Mouse (Mus musculus) bone marrow macrophage, adult 2 months (primary cell): ENCODE measurements around the gene Etl4. TPM values are rescaled to one million over a fixed set of nuclear protein-coding genes. Genes with fewer than 3 reads are reported as not detected.

Experiments
- H3K27ac ChIP-seq: 2 replicates; pipeline ENCODE4 v1.5.1; 2012; ENCODE audit warnings: low read depth, low read length; ENCODE audit not compliant: insufficient read depth
- H3K4me1 ChIP-seq: 2 replicates; pipeline ENCODE4 v1.6.1; 2012; ENCODE audit warnings: low read length; ENCODE audit not compliant: control insufficient read depth, insufficient read depth
- H3K4me3 ChIP-seq: 2 replicates; pipeline ENCODE4 v1.5.1; 2012; ENCODE audit warnings: mild to moderate bottlenecking, low read length, moderate library complexity; ENCODE audit not compliant: insufficient read depth
- CTCF ChIP-seq: IDR thresholded peaks from 2 replicates; pipeline ENCODE4 v1.5.1; 2012; ENCODE audit warnings: low read depth, mild to moderate bottlenecking, low read length, moderate library complexity
- POLR2A ChIP-seq: IDR thresholded peaks from 2 replicates; pipeline ENCODE4 v1.6.1; 2012; ENCODE audit warnings: mild to moderate bottlenecking, low read depth, low read length, borderline replicate concordance
- polyA plus RNA-seq: library from polyadenylated mRNA; stranded (reverse); fragments of >200 nt; gene quantifications from 2 replicates; pipeline ENCODE4 v1.2.4, GENCODE M21; 2012; ENCODE audit not compliant: missing spikeins, insufficient read depth, insufficient read length

Etl4 gene
- polyA plus RNA-seq, 1 experiment: 7.3 TPM

- Histone ChIP-seq H3K4me1 (no peaks in the 10 kb centered on the region), H3K4me3 (no peak overlapping the region), H3K27ac (no peak overlapping the region)
- TF ChIP-seq POLR2A (no peak), CTCF (no peak)
Observed at GRCm38 (mm10) chr2:20587913-20588312, 678.3 kb downstream of the Etl4 start.

- H3K4me3 ChIP-seq: no peak overlapping the region
- no peak overlapping the region for H3K27ac ChIP-seq
- TF ChIP-seq POLR2A: no peak
- no peak for TF ChIP-seq CTCF
- no peaks in the 10 kb centered on the region for H3K4me1 ChIP-seq
Observed at GRCm38 (mm10) chr2:20588631-20589030, 679.1 kb downstream of the Etl4 start.

GRCm38 (mm10) chr2:20594129-20594528 lies 684.5 kb downstream of the Etl4 start:
- Histone ChIP-seq H3K4me3 (no peak overlapping the region), H3K27ac (no peak overlapping the region), H3K4me1 (no peaks in the 10 kb centered on the region)
- TF ChIP-seq CTCF (no peak), POLR2A (no peak)

- H3K4me3 ChIP-seq: no peak overlapping the region
- no peak overlapping the region for H3K27ac ChIP-seq
- no peak for TF ChIP-seq POLR2A
- TF ChIP-seq CTCF: no peak
- H3K4me1 ChIP-seq: no peaks in the 10 kb centered on the region
Observed at GRCm38 (mm10) chr2:20595000-20595399, 685.4 kb downstream of the Etl4 start.

GRCm38 (mm10) chr2:20596558-20596957 lies 687.0 kb downstream of the Etl4 start:
- Histone ChIP-seq H3K4me1 (no peaks in the 10 kb centered on the region), H3K4me3 (no peak overlapping the region), H3K27ac (no peak overlapping the region)
- no peak for TF ChIP-seq CTCF
- no peak for TF ChIP-seq POLR2A

GRCm38 (mm10) chr2:20597193-20597592 lies 687.6 kb downstream of the Etl4 start:
- no peak for TF ChIP-seq CTCF
- no peak for TF ChIP-seq POLR2A
- H3K27ac ChIP-seq: no peak overlapping the region

GRCm38 (mm10) chr2:20602656-20603055 lies 693.1 kb downstream of the Etl4 start:
- Histone ChIP-seq H3K4me3 (no peak overlapping the region), H3K4me1 (no peaks in the 10 kb centered on the region), H3K27ac (no peak overlapping the region)
- TF ChIP-seq POLR2A: no peak
- no peak for TF ChIP-seq CTCF

More at GRCm38 (mm10) chr2:20597193-20597592, 687.6 kb downstream of the Etl4 start:
- H3K4me3 ChIP-seq: no peak overlapping the region
- H3K4me1 ChIP-seq: no peaks in the 10 kb centered on the region

GRCm38 (mm10) chr2:20603536-20603935 lies 694.0 kb downstream of the Etl4 start:
- Histone ChIP-seq H3K27ac (no peak overlapping the region), H3K4me3 (no peak overlapping the region), H3K4me1 (no peaks in the 10 kb centered on the region)
- TF ChIP-seq POLR2A (no peak), CTCF (no peak)

- H3K4me1 ChIP-seq: no peaks in the 10 kb centered on the region
- H3K4me3 ChIP-seq: no peak overlapping the region
- no peak overlapping the region for H3K27ac ChIP-seq
- TF ChIP-seq CTCF: no peak
Observed at GRCm38 (mm10) chr2:20603991-20604390, 694.4 kb downstream of the Etl4 start.

GRCm38 (mm10) chr2:20609203-20609602 lies 699.6 kb downstream of the Etl4 start:
- TF ChIP-seq POLR2A (no peak), CTCF (no peak)
- Histone ChIP-seq H3K4me1 (no peaks in the 10 kb centered on the region), H3K27ac (no peak overlapping the region), H3K4me3 (no peak overlapping the region)

- no peak overlapping the region for H3K27ac ChIP-seq
- TF ChIP-seq POLR2A (no peak), CTCF (no peak)
- H3K4me1 ChIP-seq: no peaks in the 10 kb centered on the region
- H3K4me3 ChIP-seq: no peak overlapping the region
Observed at GRCm38 (mm10) chr2:20615948-20616347, 706.4 kb downstream of the Etl4 start.

- Histone ChIP-seq H3K27ac (no peak overlapping the region), H3K4me3 (no peak overlapping the region), H3K4me1 (no peaks in the 10 kb centered on the region)
- TF ChIP-seq POLR2A: no peak
- TF ChIP-seq CTCF: no peak
Observed at GRCm38 (mm10) chr2:20618396-20618795, 708.8 kb downstream of the Etl4 start.
